Mouse (Mus musculus): ENCODE data around the gene Clec2l. TPM values are rescaled to one million over a fixed set of nuclear protein-coding genes. Genes with fewer than 3 reads are reported as not detected.
A peak's percentile ranks its signal among the peaks of the same experiment; 100 is the strongest.

The Clec2l gene
- total RNA-seq (2021): 10 to 100 TPM; 67.4 to 69.7 TPM
- long read RNA-seq, experiment 1, transcript Clec2l-201 (5 exons, 1,428 nt): major isoform, 98 of 106 reads
- long read RNA-seq, experiment 1, partial matches to known transcripts: 8 of 106 reads
- long read RNA-seq, experiment 1, other reads (novel, unspliced or antisense): 0 of 106 reads
- long read RNA-seq, experiment 2, transcript Clec2l-201 (5 exons, 1,428 nt): major isoform, 67 of 76 reads
- long read RNA-seq, experiment 2, partial matches to known transcripts: 7 of 76 reads
- long read RNA-seq, experiment 2, other reads (novel, unspliced or antisense): 2 of 76 reads

- H3K27ac ChIP-seq: peak within 1 kb of the TSS; percentile 83
- H3K4me3 ChIP-seq: peak within 1 kb of the TSS; percentile 69
- intact Hi-C loops (cut with DNase I): no loop called here
- DNase-seq (ENCODE audit: extremely low spot score in 1 of 2, low spot score in 2 of 2): peak; percentile 59 to 64
- no peak for TF ChIP-seq CTCF (IDR thresholded peaks at IDR 0.05)
These were observed at the start of gene Clec2l for GRCm38 (mm10) chr6:38662714-38663615. Gene Clec2l, plus strand, starts transcription at chr6:38663069.

- DNase-seq (ENCODE audit: extremely low spot score in 1 of 2, low spot score in 2 of 2): peak in 1 of 2 experiments; percentile 7
- no peak overlapping the region for H3K27ac ChIP-seq
- H3K4me3 ChIP-seq: no peak overlapping the region
- intact Hi-C loops (cut with DNase I): no loop called here
- no peak for TF ChIP-seq CTCF (IDR thresholded peaks at IDR 0.05)
These were observed 40.5 kb upstream of the Clec2l start for GRCm38 (mm10) chr6:38622406-38622805.

GRCm38 (mm10) chr6:38623457-38623856, 39.4 kb upstream of the Clec2l start:
- no peak for TF ChIP-seq CTCF (IDR thresholded peaks at IDR 0.05)
- intact Hi-C loops (cut with DNase I): no loop called here
- DNase-seq (ENCODE audit: extremely low spot score in 1 of 2, low spot score in 2 of 2): no peak
- Histone ChIP-seq H3K27ac (no peak overlapping the region), H3K4me3 (no peak overlapping the region)

GRCm38 (mm10) chr6:38624439-38624838, 38.4 kb upstream of the Clec2l start:
- intact Hi-C loops (cut with DNase I): no loop called here
- no peak overlapping the region for H3K4me3 ChIP-seq
- peak overlapping the region; percentile 53; the same call in 1 of the 2 replicates for H3K27ac ChIP-seq
- no peak for TF ChIP-seq CTCF (IDR thresholded peaks at IDR 0.05)
- DNase-seq (ENCODE audit: extremely low spot score in 1 of 2, low spot score in 2 of 2): peak; percentile 13 to 28

GRCm38 (mm10) chr6:38626086-38626485, 36.8 kb upstream of the Clec2l start:
- Histone ChIP-seq H3K4me3 (no peak overlapping the region), H3K27ac (no peak overlapping the region)
- TF ChIP-seq CTCF (IDR thresholded peaks at IDR 0.05): no peak
- peak in 1 of 2 experiments; percentile 6 for DNase-seq (ENCODE audit: extremely low spot score in 1 of 2, low spot score in 2 of 2)
- intact Hi-C loops (cut with DNase I): no loop called here

- TF ChIP-seq CTCF (IDR thresholded peaks at IDR 0.05): no peak
- no peak overlapping the region for H3K4me3 ChIP-seq
- H3K27ac ChIP-seq: no peak overlapping the region
- intact Hi-C loops (cut with DNase I): no loop called here
- DNase-seq (ENCODE audit: extremely low spot score in 1 of 2, low spot score in 2 of 2): no peak
These were observed 35.8 kb upstream of the Clec2l start for GRCm38 (mm10) chr6:38627081-38627480.

GRCm38 (mm10) chr6:38627486-38627885, 35.4 kb upstream of the Clec2l start:
- TF ChIP-seq CTCF (IDR thresholded peaks at IDR 0.05): no peak
- Histone ChIP-seq H3K4me3 (no peak overlapping the region), H3K27ac (no peak overlapping the region)
- intact Hi-C loops (cut with DNase I): no loop called here
- DNase-seq (ENCODE audit: extremely low spot score in 1 of 2, low spot score in 2 of 2): no peak

- Histone ChIP-seq H3K4me3 (no peak overlapping the region), H3K27ac (no peak overlapping the region)
- no peak for DNase-seq (ENCODE audit: extremely low spot score in 1 of 2, low spot score in 2 of 2)
- TF ChIP-seq CTCF (IDR thresholded peaks at IDR 0.05): no peak
- intact Hi-C loops (cut with DNase I): no loop called here
These were observed 33.3 kb upstream of the Clec2l start for GRCm38 (mm10) chr6:38629556-38629955.

GRCm38 (mm10) chr6:38632826-38633225, 30.0 kb upstream of the Clec2l start:
- Histone ChIP-seq H3K27ac (no peak overlapping the region), H3K4me3 (no peak overlapping the region)
- no peak for TF ChIP-seq CTCF (IDR thresholded peaks at IDR 0.05)
- intact Hi-C loops (cut with DNase I): no loop called here
- DNase-seq (ENCODE audit: extremely low spot score in 1 of 2, low spot score in 2 of 2): no peak

GRCm38 (mm10) chr6:38634461-38634860, 28.4 kb upstream of the Clec2l start:
- no peak overlapping the region for H3K4me3 ChIP-seq
- no peak for DNase-seq (ENCODE audit: extremely low spot score in 1 of 2, low spot score in 2 of 2)
- intact Hi-C loops (cut with DNase I): no loop called here
- TF ChIP-seq CTCF (IDR thresholded peaks at IDR 0.05): no peak
- H3K27ac ChIP-seq: no peak overlapping the region

- TF ChIP-seq CTCF (IDR thresholded peaks at IDR 0.05): no peak
- no peak overlapping the region for H3K27ac ChIP-seq
- H3K4me3 ChIP-seq: peak overlapping the region; percentile 52
- peak; percentile 24 to 38 for DNase-seq (ENCODE audit: extremely low spot score in 1 of 2, low spot score in 2 of 2)
- intact Hi-C loops (cut with DNase I): no loop called here
These were observed 26.7 kb upstream of the Clec2l start for GRCm38 (mm10) chr6:38635941-38636851.

Measured in left cerebral cortex, adult 2 months (tissue).